Mouse (Mus musculus) midbrain, embryonic 14.5 days (tissue): ENCODE results near the gene Cul4b. TPM values are rescaled to one million over a fixed set of nuclear protein-coding genes. Genes with fewer than 3 reads are reported as not detected.
A peak's percentile ranks its signal among the peaks of the same experiment; 100 is the strongest.

Experiments
- ATAC-seq: fragments of 200-750 bp; cut with Nextera tagmentation; 2 replicates; pipeline ENCODE4 v1.8.0; 2017; ENCODE audit warnings: moderate number of reproducible peaks, moderate library complexity; ENCODE audit not compliant: low FRiP score, low TSS enrichment
- DNase-seq: peaks from one replicate; pipeline ENCODE4 v3.0.0-alpha.2; 2015
- H3K27ac ChIP-seq: fragments of 300-500 bp; sonication (generic); replicated peaks from 2 replicates; pipeline ENCODE4 v1.5.1; 2014; ENCODE audit warnings: mild to moderate bottlenecking, low read depth, low read length, moderate library complexity
- H3K27me3 ChIP-seq: fragments of 300-500 bp; sonication (generic); 2 replicates; pipeline ENCODE4 v1.6.1; 2014; ENCODE audit warnings: low read length, control low read depth, mixed read lengths; ENCODE audit not compliant: control insufficient read depth, insufficient read depth
- H3K36me3 ChIP-seq: fragments of 300-500 bp; sonication (generic); 2 replicates; pipeline ENCODE4 v1.6.1; 2014; ENCODE audit warnings: low read length, control low read depth; ENCODE audit not compliant: control insufficient read depth, insufficient read depth
- H3K4me1 ChIP-seq: fragments of 300-500 bp; sonication (generic); 2 replicates; pipeline ENCODE4 v1.6.1; 2014; ENCODE audit warnings: mild to moderate bottlenecking, antibody characterized with exemption, low read length, control low read depth; ENCODE audit not compliant: control insufficient read depth, insufficient read depth
- H3K4me2 ChIP-seq: fragments of 300-500 bp; sonication (generic); 2 replicates; pipeline ENCODE4 v1.6.1; 2014; ENCODE audit warnings: mild to moderate bottlenecking, low read length, moderate library complexity
- H3K4me3 ChIP-seq: fragments of 300-500 bp; sonication (generic); replicated peaks from 2 replicates; pipeline ENCODE4 v1.5.1; 2014; ENCODE audit warnings: low read depth, low read length
- H3K9ac ChIP-seq: fragments of 300-500 bp; sonication (generic); replicated peaks from 2 replicates; pipeline ENCODE4 v1.6.1; 2014; ENCODE audit warnings: mild to moderate bottlenecking, low read length, moderate library complexity
- H3K9me3 ChIP-seq: fragments of 300-500 bp; sonication (generic); 2 replicates; pipeline ENCODE4 v1.6.1; 2016; ENCODE audit warnings: low read length, control low read depth, mixed read lengths; ENCODE audit not compliant: control insufficient read depth
- WGBS: fragments of 180-500 bp; shearing (Covaris S2); extraction: QIAGEN DNeasy Blood & Tissue Kit; methylation state at CpG from one replicate; pipeline ENCODE4 v1.1.7; 2014; 5-methylcytosine and 5-hydroxymethylcytosine counted together
- polyA plus RNA-seq: library from polyadenylated mRNA; unstranded; fragments of >200 nt; fragmentation: Nextera tagmentation; extraction: Ambion mirVana; gene quantifications from 2 replicates; pipeline ENCODE4 v1.2.1, GENCODE M21; 2014

Cul4b gene
- polyA plus RNA-seq = 20.4 and 26.0 TPM in 2 replicates

DNA sequence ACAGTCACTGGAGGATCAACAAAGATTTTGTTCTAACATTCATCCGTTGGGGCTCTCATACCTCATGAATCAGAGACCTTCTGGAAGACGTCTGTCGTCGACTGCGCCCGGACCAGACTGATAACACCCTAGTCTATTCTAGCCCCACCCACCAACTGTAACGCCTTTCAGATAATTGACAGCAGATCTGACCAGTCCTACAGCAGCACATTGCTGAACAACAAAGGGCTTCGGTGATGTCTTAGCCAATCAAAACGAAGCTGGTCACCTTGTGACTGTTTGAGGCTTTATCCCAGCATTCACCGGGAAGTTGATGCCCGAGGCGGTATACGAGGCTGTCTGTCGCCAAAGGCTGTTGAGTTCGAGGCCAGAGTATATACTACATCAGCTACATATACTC, at the start of gene Cul4b:
Gene Cul4b, minus strand, starts transcription at position 119 of the 400 bp plus-strand sequence.
- ATAC-seq (no peak), DNase-seq (no peak)
- 90% methylated on average over 15 of the region's 15 CpGs for WGBS
- H3K27me3 ChIP-seq = no peaks in the 10 kb centered on the region
- H3K9ac ChIP-seq = no peak within 1 kb of the TSS
- no peaks in the 10 kb centered on the region for H3K4me1 ChIP-seq
- no peak within 1 kb of the TSS for H3K4me3 ChIP-seq
- H3K36me3 ChIP-seq = no peaks in the 10 kb centered on the region
- H3K27ac ChIP-seq = no peak within 1 kb of the TSS
- H3K4me2 ChIP-seq = no peak within 1 kb of the TSS
- H3K9me3 ChIP-seq = no peaks in the 10 kb centered on the region

DNA sequence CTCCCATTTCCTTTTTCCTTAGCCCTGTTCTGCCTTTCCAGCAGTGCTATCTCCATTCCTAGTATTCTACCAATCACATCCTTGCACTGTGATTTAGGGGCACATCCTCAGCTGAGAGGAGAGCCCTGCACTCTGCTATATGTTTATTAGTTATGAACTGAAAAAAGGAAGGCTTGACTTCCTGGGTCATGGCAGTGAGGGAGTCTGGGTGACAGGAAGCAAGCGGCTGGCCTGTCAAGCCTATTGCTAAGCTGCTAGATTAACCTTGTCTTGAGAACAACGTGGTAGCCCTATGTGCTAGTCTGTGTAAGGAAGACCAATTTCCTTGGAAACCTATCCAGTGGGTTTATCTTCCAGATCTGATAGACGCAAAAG, 25.0 kb upstream of the Cul4b start:
- no peaks in the 10 kb centered on the region for H3K4me1 ChIP-seq
- peak overlapping the region; percentile 47 for H3K4me3 ChIP-seq
- no peaks in the 10 kb centered on the region for H3K9me3 ChIP-seq
- DNase-seq = peak; percentile 56
- peak overlapping the region; percentile 59 for H3K4me2 ChIP-seq
- no peaks in the 10 kb centered on the region for H3K27me3 ChIP-seq
- WGBS = 18% methylated on average over 3 of the region's 3 CpGs
- peak overlapping the region; percentile 82 for H3K27ac ChIP-seq
- H3K9ac ChIP-seq = peak overlapping the region; percentile 62
- ATAC-seq = peak; percentile 64
- H3K36me3 ChIP-seq = peaks cover 2% of the 10 kb centered on the region; the same call in 1 of the 2 replicates

DNA sequence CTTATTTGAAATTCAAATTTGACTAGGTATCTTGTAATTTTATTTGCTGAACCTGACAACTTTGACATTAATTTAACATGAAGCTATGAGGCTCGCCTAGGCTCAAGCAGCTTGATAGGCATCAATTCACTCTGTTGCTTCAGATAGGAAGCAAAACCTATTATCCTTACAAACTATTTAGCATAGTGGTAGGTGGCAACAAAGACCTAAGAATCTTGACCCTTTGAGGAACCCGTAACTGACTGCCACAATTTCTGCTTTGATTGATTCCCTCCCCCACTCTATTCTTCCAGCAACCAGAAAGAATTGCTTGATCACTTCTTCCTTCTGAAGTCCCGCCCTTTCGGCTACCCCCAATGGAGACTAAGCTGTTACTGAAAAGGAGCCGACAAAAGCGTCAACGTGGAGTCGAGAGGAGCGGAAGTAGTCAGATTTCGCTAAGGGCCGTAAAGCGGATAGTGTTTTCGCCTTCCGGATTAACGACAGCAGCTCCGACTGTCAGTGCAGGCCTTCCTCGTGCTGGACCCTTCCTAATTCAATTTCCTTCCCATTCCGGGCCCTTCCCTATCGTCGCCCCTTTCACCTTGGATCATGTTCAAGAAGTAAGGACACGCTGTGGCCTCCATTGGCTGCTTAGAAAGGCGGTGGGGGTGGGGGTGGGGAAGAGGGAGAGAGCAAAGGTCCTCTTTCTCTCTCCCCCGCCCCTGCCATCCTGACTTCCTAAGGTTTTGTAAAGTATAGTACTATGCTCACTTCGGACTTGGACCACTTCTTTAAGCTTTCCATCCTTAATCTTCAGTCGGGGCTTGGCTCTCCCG, 24.4 kb upstream of the Cul4b start, which contains the start of gene Mcts1:
Gene Mcts1, plus strand, starts transcription at position 402 of the 818 bp plus-strand sequence.
- WGBS = 27% methylated on average over 26 of the region's 26 CpGs
- DNase-seq (peak; percentile 90), ATAC-seq (peak; percentile 91)
- H3K4me2 ChIP-seq = peak within 1 kb of the TSS; percentile 59
- no peaks in the 10 kb centered on the region for H3K4me1 ChIP-seq
- no peaks in the 10 kb centered on the region for H3K36me3 ChIP-seq
- no peaks in the 10 kb centered on the region for H3K27me3 ChIP-seq
- peak within 1 kb of the TSS; percentile 82 for H3K27ac ChIP-seq
- peak within 1 kb of the TSS; percentile 47 for H3K4me3 ChIP-seq
- no peaks in the 10 kb centered on the region for H3K9me3 ChIP-seq
- peak within 1 kb of the TSS; percentile 62 for H3K9ac ChIP-seq

DNA sequence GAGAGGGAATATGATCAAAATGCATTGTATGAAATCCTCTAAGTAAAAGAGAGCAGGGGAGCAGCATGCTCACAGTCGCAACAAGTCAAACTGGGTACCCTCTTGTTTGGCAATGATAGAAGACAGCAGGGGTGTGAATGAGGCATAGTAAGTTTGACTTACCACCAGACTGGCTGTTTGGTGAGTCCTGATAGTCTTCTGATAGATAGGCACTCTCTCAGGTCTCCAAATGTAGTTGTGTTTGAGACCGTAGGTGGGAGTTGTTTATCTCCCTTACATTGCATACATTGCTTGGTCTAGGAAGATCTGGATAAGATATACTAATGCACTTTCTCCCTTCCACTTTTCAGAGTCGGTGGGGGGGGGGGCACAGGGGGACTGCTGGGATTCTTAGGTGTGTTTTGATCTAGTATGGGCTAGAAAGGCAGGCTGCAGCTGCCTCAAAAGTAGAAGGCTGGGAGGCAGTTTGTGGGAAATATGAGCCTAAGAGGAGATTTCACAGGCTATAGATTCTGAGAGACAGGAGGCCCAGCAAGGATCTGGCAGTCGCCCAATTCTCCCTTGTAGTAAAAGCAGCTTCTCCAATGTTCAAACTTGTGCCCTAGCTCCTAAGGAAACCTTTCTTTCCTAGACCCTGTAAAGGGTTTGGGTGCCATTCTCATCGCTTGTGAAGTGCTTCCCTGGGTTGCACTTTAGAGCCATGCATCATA, 17.3 kb upstream of the Cul4b start:
- no peak overlapping the region for H3K9ac ChIP-seq
- no peaks in the 10 kb centered on the region for H3K36me3 ChIP-seq
- H3K27ac ChIP-seq = no peak overlapping the region
- no peaks in the 10 kb centered on the region for H3K9me3 ChIP-seq
- no peaks in the 10 kb centered on the region for H3K27me3 ChIP-seq
- no peaks in the 10 kb centered on the region for H3K4me1 ChIP-seq
- WGBS = 60% methylated on average over 5 of the region's 5 CpGs
- no peak overlapping the region for H3K4me2 ChIP-seq
- no peak for ATAC-seq
- peak; percentile 12 for DNase-seq
- no peak overlapping the region for H3K4me3 ChIP-seq

DNA sequence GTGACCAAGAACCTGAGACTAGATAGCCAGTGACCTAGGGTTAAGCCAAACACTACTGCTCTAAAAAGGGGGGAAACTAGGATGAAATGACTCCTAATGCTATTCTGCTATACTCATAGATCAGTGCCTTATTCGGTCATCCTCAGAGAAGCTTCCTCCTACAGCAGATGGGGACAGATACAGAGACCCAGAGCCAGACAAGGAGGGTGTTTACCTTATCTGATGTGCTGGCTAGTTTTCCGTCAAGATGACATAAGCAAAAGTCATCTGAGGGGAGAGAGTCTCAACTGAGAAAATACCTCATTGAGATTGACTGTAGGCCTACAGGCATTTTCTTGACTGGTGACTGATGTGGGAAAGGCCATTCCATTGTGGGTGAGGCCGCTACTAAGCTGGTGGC, 15.8 kb upstream of the Cul4b start:
- 95% methylated on average over 3 of the region's 3 CpGs for WGBS

DNA sequence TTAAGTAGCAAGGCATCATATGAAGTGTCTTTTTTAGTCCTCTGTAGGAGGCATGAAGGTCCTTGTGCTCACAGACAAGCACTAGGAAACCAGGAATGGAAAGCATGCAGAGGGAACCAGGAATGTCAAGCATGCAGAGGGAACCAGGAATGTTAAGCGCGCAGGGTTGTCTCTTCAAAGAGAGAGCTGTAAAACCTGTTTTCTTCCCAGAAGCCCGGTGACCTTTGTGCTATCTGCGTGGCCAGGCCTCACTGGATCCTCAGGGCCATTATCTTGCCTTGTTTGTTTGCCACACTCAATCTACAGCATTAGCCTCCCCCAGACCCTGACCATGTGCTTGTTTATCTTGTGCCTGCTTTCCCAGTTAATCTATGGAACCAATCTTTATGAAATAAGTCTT, 13.8 kb upstream of the Cul4b start:
- ATAC-seq (no peak), DNase-seq (no peak)
- H3K9ac ChIP-seq = no peak overlapping the region
- no peaks in the 10 kb centered on the region for H3K36me3 ChIP-seq
- no peaks in the 10 kb centered on the region for H3K4me1 ChIP-seq
- H3K27ac ChIP-seq = no peak overlapping the region
- no peak overlapping the region for H3K4me2 ChIP-seq
- H3K27me3 ChIP-seq = no peaks in the 10 kb centered on the region
- WGBS = 60% methylated on average over 4 of the region's 4 CpGs
- H3K4me3 ChIP-seq = no peak overlapping the region
- no peaks in the 10 kb centered on the region for H3K9me3 ChIP-seq

More for the DNA sequence above, 15.8 kb upstream of the Cul4b start:
- Histone ChIP-seq H3K4me3 (no peak overlapping the region), H3K4me1 (no peaks in the 10 kb centered on the region), H3K9me3 (no peaks in the 10 kb centered on the region), H3K27me3 (no peaks in the 10 kb centered on the region), H3K36me3 (no peaks in the 10 kb centered on the region), H3K4me2 (no peak overlapping the region), H3K27ac (no peak overlapping the region), H3K9ac (no peak overlapping the region)
- ATAC-seq (no peak), DNase-seq (no peak)

DNA sequence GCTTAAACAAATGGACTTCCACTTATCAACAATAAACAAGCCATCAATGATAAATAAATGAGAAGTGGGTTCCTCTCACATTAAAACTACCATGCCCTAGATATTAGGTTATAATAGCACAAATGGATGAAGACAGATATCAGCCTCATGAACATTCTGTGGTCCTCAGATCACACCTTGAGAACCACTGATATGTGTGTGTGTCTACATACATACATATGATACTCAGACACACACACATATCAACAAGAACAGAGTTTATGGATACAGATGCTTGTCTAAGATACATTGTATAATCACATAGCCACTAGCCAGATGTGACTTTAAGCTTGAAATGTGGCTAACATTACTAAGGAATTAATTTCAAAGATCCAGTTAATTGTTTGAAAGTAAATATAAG, 7.3 kb upstream of the Cul4b start:
- no peak overlapping the region for H3K27ac ChIP-seq
- H3K9ac ChIP-seq = no peak overlapping the region
- no peak overlapping the region for H3K4me3 ChIP-seq
- ATAC-seq (no peak), DNase-seq (no peak)
- H3K4me1 ChIP-seq = no peaks in the 10 kb centered on the region
- H3K9me3 ChIP-seq = no peaks in the 10 kb centered on the region
- no peaks in the 10 kb centered on the region for H3K36me3 ChIP-seq
- no peak overlapping the region for H3K4me2 ChIP-seq
- no peaks in the 10 kb centered on the region for H3K27me3 ChIP-seq

DNA sequence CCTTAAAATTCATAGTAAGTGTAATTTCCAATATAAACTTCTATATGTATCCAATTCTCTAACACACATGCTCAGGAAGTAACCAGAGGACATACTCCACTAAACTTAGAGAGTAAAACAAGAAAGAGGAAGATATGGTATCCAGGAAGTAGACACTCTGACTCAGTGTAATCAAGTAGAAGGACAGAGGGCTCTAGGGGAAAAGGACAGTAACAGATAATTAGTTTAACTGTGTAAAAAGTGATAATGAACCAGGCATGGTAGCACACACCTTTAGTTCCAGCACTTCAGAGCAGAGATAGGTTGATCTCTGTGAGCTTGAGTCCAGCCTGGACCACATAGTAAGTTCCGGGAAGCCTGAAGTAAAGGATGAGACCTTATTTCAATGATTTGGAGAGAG, 5.1 kb upstream of the Cul4b start:
- no peak overlapping the region for H3K4me2 ChIP-seq
- no peak for DNase-seq
- no peaks in the 10 kb centered on the region for H3K36me3 ChIP-seq
- no peaks in the 10 kb centered on the region for H3K4me1 ChIP-seq
- no peak overlapping the region for H3K9ac ChIP-seq
- H3K9me3 ChIP-seq = no peaks in the 10 kb centered on the region
- 100% methylated on average over 1 of the region's 1 CpGs for WGBS
- no peak for ATAC-seq
- no peak overlapping the region for H3K4me3 ChIP-seq
- no peaks in the 10 kb centered on the region for H3K27me3 ChIP-seq
- H3K27ac ChIP-seq = no peak overlapping the region
